Mouse (Mus musculus) hindlimb bud, embryonic 11.5 days (tissue): ENCODE measurements around the gene Cdt1.

Experiments
- DNase-seq: peaks from one replicate; pipeline ENCODE4 v3.0.0-alpha.2; 2012; ENCODE audit warnings: low read depth, low spot score; ENCODE audit errors: extremely low spot score

Gene Cdt1

GRCm38 (mm10) chr8:122610209-122610608 lies 42.4 kb downstream of the Cdt1 start:
- DNase-seq: no peak

GRCm38 (mm10) chr8:122610612-122611277 lies 42.9 kb downstream of the Cdt1 start:
- DNase-seq: no peak

- peak; percentile 94 for DNase-seq
These were observed 43.7 kb downstream of the Cdt1 start, which contains the start of the genes Galns and Trappc2l for GRCm38 (mm10) chr8:122611295-122612133. TSS of gene Galns (minus strand) at chr8:122611463. TSS of gene Trappc2l (plus strand) at chr8:122611640.

- no peak for DNase-seq
These were observed 48.5 kb downstream of the Cdt1 start for GRCm38 (mm10) chr8:122616181-122616905.

GRCm38 (mm10) chr8:122617947-122618546 lies 50.2 kb downstream of the Cdt1 start:
- DNase-seq: peak; percentile 71

- no peak for DNase-seq
These were observed 51.0 kb downstream of the Cdt1 start for GRCm38 (mm10) chr8:122618660-122619378.

GRCm38 (mm10) chr8:122620446-122620845 lies 52.6 kb downstream of the Cdt1 start:
- no peak for DNase-seq

GRCm38 (mm10) chr8:122622727-122623126 lies 54.9 kb downstream of the Cdt1 start, which contains the start of gene Pabpn1l:
TSS of gene Pabpn1l (minus strand) at chr8:122622739.
- DNase-seq: no peak
